Mouse (Mus musculus): ENCODE results near the gene Prrc2a.

DNA sequence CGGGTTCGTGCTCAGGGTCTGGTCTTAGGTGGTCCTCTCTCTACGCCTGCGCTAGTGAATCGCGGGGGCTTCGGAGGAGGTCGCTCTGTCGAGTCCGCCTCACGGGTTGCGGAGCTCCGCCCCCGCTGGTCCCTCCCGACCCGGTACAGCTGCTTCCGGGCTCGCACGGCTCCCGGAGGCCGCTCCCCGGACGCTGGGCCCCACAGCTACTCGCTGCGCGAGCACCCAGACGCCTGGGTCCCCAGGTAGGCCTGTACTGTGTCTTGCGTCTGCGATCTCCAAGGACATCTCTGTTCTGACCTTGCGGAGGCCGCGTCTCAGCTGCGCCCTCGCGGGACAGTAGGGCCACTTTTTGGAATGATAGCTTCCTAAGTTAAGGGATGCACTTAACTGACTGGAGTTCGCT, 38.5 kb downstream of the Prrc2a start, which contains the start of gene D17H6S53E:
- peak; percentile 79 for TF ChIP-seq POLR2A (IDR thresholded peaks at IDR 0.05; ENCODE audit: control insufficient read depth, extremely low read depth, insufficient read depth, low read length, poor library complexity)
- TF ChIP-seq CTCF (IDR thresholded peaks at IDR 0.05; ENCODE audit: borderline replicate concordance, control insufficient read depth, extremely low read depth, insufficient read depth, low read length, poor library complexity) = peak; percentile 53; the same call in 1 of the 2 replicates
